Mouse (Mus musculus): Measurements from ENCODE around the gene Atp2a1.
A peak's percentile ranks its signal among the peaks of the same experiment; 100 is the strongest.
"Not testable (repeated sequence)": the region's sequence is repeated elsewhere in the genome, so short reads cannot be mapped to it uniquely, and the experiment has no call there.

Gene Atp2a1

GRCm38 (mm10) chr7:126463004-126463403 is at the start of gene Atp2a1:
Atp2a1 (minus strand) TSS chr7:126463108.
- no peak for DNase-seq (ENCODE audit: low spot score in 2 of 2)

GRCm38 (mm10) chr7:126511287-126511686 is 48.4 kb upstream of the Atp2a1 start:
- no peak for DNase-seq (ENCODE audit: low spot score in 2 of 2)

GRCm38 (mm10) chr7:126507126-126507778 is 44.3 kb upstream of the Atp2a1 start:
- no peak for DNase-seq (ENCODE audit: low spot score in 2 of 2)

- no peak for DNase-seq (ENCODE audit: low spot score in 2 of 2)
These were observed 42.0 kb upstream of the Atp2a1 start for GRCm38 (mm10) chr7:126504913-126505312.

GRCm38 (mm10) chr7:126503273-126503878 is 40.5 kb upstream of the Atp2a1 start, which contains the start of gene Atxn2l:
Atxn2l (minus strand) TSS chr7:126503437.
- DNase-seq (ENCODE audit: low spot score in 2 of 2): peak; percentile 98 to 99

- DNase-seq (ENCODE audit: low spot score in 2 of 2): no peak
These were observed 39.8 kb upstream of the Atp2a1 start for GRCm38 (mm10) chr7:126502751-126503150.

- peak; percentile 94 to 96 for DNase-seq (ENCODE audit: low spot score in 2 of 2)
These were observed 39.3 kb upstream of the Atp2a1 start for GRCm38 (mm10) chr7:126502023-126502741.

GRCm38 (mm10) chr7:126501684-126502022 is 38.7 kb upstream of the Atp2a1 start:
- DNase-seq (ENCODE audit: low spot score in 2 of 2): no peak

GRCm38 (mm10) chr7:126499416-126499815 is 36.5 kb upstream of the Atp2a1 start:
- DNase-seq (ENCODE audit: low spot score in 2 of 2): no peak

- no peak for DNase-seq (ENCODE audit: low spot score in 2 of 2)
These were observed 35.1 kb upstream of the Atp2a1 start for GRCm38 (mm10) chr7:126497966-126498365.

GRCm38 (mm10) chr7:126496475-126496874 is 33.6 kb upstream of the Atp2a1 start:
- no peak for DNase-seq (ENCODE audit: low spot score in 2 of 2)

- DNase-seq (ENCODE audit: low spot score in 2 of 2): no peak
These were observed 31.2 kb upstream of the Atp2a1 start for GRCm38 (mm10) chr7:126494120-126494519.

GRCm38 (mm10) chr7:126491973-126492372 is 29.1 kb upstream of the Atp2a1 start:
- DNase-seq (ENCODE audit: low spot score in 2 of 2): no peak

GRCm38 (mm10) chr7:126491005-126491404 is 28.1 kb upstream of the Atp2a1 start:
- no peak for DNase-seq (ENCODE audit: low spot score in 2 of 2)

- DNase-seq (ENCODE audit: low spot score in 2 of 2): not testable (repeated sequence)
These were observed 24.9 kb upstream of the Atp2a1 start for GRCm38 (mm10) chr7:126487617-126488385.

GRCm38 (mm10) chr7:126487052-126487483 is 24.2 kb upstream of the Atp2a1 start, which contains the start of gene Tufm:
Tufm (plus strand) TSS chr7:126487361.
- DNase-seq (ENCODE audit: low spot score in 2 of 2): peak; percentile 98

- DNase-seq (ENCODE audit: low spot score in 2 of 2): peak; percentile 61 to 63
These were observed 19.5 kb upstream of the Atp2a1 start for GRCm38 (mm10) chr7:126482392-126482871.

GRCm38 (mm10) chr7:126481699-126482098 is 18.8 kb upstream of the Atp2a1 start:
- no peak for DNase-seq (ENCODE audit: low spot score in 2 of 2)

- peak; percentile 88 to 90 for DNase-seq (ENCODE audit: low spot score in 2 of 2)
These were observed 12.2 kb upstream of the Atp2a1 start, which contains the start of gene Sh2b1 for GRCm38 (mm10) chr7:126474993-126475581. Sh2b1 (minus strand) TSS chr7:126475424.

- peak in 1 of 2 experiments; percentile 22 for DNase-seq (ENCODE audit: low spot score in 2 of 2)
These were observed 11.6 kb upstream of the Atp2a1 start for GRCm38 (mm10) chr7:126474486-126474955.

GRCm38 (mm10) chr7:126473470-126474086 is 10.7 kb upstream of the Atp2a1 start:
- DNase-seq (ENCODE audit: low spot score in 2 of 2): no peak
